Mouse (Mus musculus) spleen, postnatal 14 days (tissue): ENCODE data around the gene Iqgap2.

Source experiments
- DNase-seq, 2 experiments: peaks; one replicate each; pipeline ENCODE4 v3.0.0; 2021 to 2022; ENCODE audit warnings: low spot score in 2 of 2

Iqgap2 gene

GRCm38 (mm10) chr13:95778761-95779161 lies 113.0 kb downstream of the Iqgap2 start:
- DNase-seq: peak in 1 of 2 experiments; percentile 2

DNA sequence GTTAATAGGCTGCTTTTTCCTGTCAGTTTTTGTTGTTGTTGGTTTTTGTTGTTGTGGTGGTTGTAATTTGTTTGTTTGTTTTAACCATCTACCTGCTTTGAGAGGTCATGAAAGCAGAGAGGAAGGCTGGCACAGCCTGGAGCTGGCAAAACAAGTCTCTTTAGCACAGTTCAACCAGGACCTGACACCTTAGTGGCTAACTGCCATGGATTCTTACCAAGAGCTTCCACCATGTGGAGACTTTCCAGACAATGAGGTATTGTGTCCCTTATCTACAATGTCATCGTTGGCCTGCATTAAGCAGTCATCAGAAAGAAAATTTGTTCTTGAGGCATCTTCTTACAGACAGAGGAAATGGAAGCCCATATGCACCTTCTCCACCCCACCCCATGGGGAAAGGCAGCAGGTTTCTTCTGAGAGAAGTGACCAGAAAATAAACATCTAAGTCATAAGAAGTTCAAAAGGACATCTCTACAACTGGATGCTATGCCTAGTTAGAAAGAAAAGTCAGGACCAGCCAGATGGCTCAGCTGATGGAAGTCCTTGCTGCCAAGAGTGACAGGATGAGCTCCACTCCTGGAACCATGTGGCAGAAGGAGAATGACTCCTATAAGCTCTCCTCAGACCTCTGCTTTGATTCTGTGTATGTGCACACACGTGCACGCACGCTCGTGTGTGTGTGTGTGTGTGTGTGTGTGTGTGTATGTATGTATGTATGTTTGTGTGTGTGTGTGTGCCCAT lies 113.9 kb downstream of the Iqgap2 start:
- no peak for DNase-seq

DNA sequence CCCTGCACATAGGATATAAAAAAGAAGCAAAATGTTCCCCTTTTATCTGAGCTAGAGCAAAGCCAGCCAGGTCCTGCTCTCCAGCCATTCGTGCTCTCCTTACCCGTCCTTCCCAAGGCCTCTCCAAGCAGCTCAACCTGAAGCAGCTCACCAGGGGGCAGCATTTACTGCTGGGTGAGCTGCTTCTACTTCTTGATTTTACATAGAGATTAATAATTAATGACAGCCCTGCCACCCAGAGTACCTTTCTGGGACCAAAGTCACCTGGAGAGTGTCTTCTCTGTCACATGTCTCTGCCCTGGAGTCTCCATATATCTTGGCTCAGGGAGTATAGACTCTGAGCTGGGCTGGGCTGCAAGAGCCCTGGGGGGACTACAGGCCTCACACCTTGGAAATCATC lies 114.5 kb downstream of the Iqgap2 start:
- DNase-seq: peak in 1 of 2 experiments; percentile 4

- DNase-seq: no peak
Measured at GRCm38 (mm10) chr13:95774966-95775696, 116.6 kb downstream of the Iqgap2 start.

DNA sequence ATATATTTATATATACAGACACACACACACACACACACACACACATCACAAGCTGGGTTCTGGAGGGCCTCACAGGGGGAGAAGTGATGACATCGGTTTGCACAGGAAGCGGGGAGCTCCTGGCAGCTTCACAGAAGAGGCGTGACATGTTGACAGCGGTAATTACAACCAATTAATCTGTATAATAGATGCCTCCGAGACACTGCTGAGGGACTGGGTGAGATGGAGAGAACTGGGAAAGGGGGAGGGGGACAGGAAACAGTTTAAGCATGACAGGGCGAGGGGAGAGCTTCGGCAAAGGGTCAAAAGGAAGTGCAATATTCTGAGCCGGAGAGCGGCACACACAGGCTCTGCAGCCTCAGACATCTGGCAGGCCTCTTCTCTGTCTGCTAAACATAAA lies 126.7 kb downstream of the Iqgap2 start:
- DNase-seq: no peak

DNA sequence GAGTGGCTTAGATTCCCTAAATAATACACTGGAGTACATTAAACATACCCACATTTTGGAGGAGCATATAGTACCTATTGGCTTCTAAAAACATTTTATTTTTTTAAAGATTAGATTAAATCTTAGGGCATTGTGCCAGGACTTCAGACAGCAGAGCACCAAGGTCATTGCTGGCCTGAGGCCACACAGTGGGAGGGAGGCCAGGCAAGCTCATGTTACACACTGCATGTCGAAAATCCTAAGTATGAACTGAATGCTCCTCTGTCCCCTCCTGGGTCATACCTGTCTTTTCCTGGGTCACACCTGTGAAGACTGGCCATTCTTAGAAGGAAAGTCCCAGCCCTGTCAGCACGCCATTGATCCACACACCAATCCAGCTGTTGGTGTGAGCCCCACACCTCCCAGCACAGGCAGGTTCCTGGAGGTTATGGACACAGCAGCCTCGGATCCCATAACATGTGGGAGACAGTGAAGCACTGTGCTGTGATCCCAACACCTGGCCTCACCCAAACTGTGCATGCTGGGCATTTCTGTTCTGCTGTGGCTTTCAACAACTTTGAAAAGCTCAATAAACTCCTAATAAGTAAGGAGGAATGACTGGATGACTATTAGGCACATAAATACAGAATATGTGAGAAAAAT lies 127.7 kb downstream of the Iqgap2 start:
- no peak for DNase-seq

- no peak for DNase-seq
Measured at GRCm38 (mm10) chr13:95759810-95760209, 131.9 kb downstream of the Iqgap2 start.

GRCm38 (mm10) chr13:95754285-95754684 lies 137.4 kb downstream of the Iqgap2 start:
- no peak for DNase-seq

GRCm38 (mm10) chr13:95752386-95752785 lies 139.3 kb downstream of the Iqgap2 start:
- no peak for DNase-seq

DNA sequence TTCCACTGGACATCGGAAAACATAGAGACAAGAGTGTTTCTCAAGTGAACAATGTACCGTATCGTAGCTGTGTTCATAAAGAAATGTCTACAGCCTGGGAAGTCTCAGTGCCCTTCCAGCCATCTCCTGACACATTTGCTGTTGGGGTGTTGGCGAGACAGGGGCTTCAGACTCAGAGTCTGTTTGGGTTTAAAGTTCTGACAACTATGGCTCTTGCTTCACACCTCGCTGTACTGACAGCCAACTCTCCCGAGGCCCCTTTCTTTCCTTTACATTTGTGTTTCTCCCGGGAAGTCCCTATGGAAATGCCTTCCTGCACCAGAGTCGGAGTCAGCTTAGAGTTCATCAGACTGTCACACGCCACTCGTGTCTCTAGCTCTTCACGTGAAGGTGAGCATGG lies 144.2 kb downstream of the Iqgap2 start:
- no peak for DNase-seq

- DNase-seq: no peak
Measured at GRCm38 (mm10) chr13:95747101-95747500, 144.6 kb downstream of the Iqgap2 start.

- peak; percentile 23 to 56 for DNase-seq
Measured at GRCm38 (mm10) chr13:95746509-95746908, 145.2 kb downstream of the Iqgap2 start.

GRCm38 (mm10) chr13:95745451-95745850 lies 146.3 kb downstream of the Iqgap2 start:
- no peak for DNase-seq

DNA sequence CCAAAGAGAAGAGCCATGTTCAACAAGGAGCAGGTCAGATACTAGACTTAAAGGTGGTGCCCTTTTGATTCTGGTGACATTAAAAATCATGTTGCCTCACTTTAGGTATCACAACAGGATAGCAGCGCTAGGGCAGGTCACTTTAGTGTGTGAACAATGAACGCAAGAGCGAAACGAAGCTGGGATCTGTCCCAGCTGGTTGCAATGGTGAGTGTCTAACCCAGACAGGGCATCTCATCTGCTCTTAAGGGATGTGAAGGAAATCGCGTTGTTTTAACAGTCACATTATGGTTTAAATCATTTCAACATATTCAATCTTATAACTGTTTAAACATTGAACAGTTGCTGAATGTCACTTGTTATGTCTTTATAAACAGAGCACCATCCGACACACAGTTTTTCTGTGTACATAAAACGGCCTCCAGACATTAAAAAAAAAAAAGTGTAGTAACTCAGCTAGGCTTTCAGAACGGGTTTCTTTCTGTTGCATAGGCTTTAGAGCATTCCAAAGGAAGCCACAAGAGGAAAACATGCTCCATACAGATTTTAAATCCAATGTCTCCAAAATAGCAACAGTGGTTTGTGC lies 148.7 kb downstream of the Iqgap2 start:
- DNase-seq: no peak

GRCm38 (mm10) chr13:95741813-95742689 lies 149.7 kb downstream of the Iqgap2 start:
- DNase-seq: no peak

DNA sequence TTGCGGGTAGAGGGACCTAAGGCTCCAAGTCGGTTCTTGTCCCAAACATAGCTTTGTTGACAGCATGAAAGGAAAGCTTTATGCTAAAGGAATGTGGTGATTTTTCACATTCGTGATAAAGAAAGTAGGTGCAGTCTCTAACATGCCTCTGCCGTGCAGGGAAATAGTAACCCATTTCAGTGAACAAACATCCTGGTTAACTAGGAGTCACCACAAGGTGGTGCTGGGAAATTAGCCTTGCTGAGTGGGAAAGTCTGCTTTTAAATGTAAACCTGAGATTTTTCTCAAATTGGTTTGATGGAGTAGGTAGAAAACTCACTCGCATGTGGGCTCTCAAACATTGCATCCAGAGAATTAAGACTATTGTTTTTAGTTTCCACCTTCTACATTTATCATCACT lies 152.1 kb downstream of the Iqgap2 start:
- DNase-seq: no peak

GRCm38 (mm10) chr13:95730491-95730890 lies 161.2 kb downstream of the Iqgap2 start:
- no peak for DNase-seq

- peak in 1 of 2 experiments; percentile 50 for DNase-seq
Measured at GRCm38 (mm10) chr13:95719320-95720232, 172.1 kb downstream of the Iqgap2 start.

GRCm38 (mm10) chr13:95715356-95715755 lies 176.4 kb downstream of the Iqgap2 start:
- DNase-seq: no peak

GRCm38 (mm10) chr13:95714271-95714975 lies 177.3 kb downstream of the Iqgap2 start:
- DNase-seq: no peak
